Mouse (Mus musculus) heart, adult 18-20 months (tissue): ENCODE measurements around the gene Ebf1. TPM values are rescaled to one million over a fixed set of nuclear protein-coding genes. Genes with fewer than 3 reads are reported as not detected.
"Not testable (repeated sequence)": the region's sequence is repeated elsewhere in the genome, so short reads cannot be mapped to it uniquely, and the experiment has no call there.

ENCODE experiments used
- DNase-seq, 2 experiments: peaks; one replicate each; pipeline ENCODE4 v3.0.0; 2021 to 2022; ENCODE audit warnings: mixed read lengths in 1 of 2
- long read RNA-seq, 2 experiments: library from polyadenylated mRNA; stranded (forward); transcript quantifications; one replicate each; pipeline ENCODE4 v2.0.0; 2021
- total RNA-seq, 2 experiments: library from RNA; stranded (reverse); gene quantifications; 2 replicates each; pipeline ENCODE4 v1.2.3; 2021

Gene Ebf1
- total RNA-seq: 10 to 100 TPM in 1 of 2 experiments, 1 to 10 TPM in 1; 9.9 to 12.9 TPM
- long read RNA-seq, experiment 1, partial matches to known transcripts: 1 of 2 reads
- long read RNA-seq, experiment 1, other reads (novel, unspliced or antisense): 1 of 2 reads
- long read RNA-seq, experiment 2, partial matches to known transcripts: 0 of 8 reads
- long read RNA-seq, experiment 2, other reads (novel, unspliced or antisense): 8 of 8 reads

GRCm38 (mm10) chr11:44616788-44617712 lies at the start of gene Ebf1:
Gene Ebf1 (plus strand): TSS chr11:44617317.
- DNase-seq: peak; percentile 95 to 97

GRCm38 (mm10) chr11:44570336-44570735 lies 46.8 kb upstream of the Ebf1 start:
- not testable (repeated sequence) for DNase-seq

GRCm38 (mm10) chr11:44572781-44573180 lies 44.3 kb upstream of the Ebf1 start:
- no peak for DNase-seq

GRCm38 (mm10) chr11:44573396-44573795 lies 43.7 kb upstream of the Ebf1 start:
- no peak for DNase-seq

- no peak for DNase-seq
Measured at GRCm38 (mm10) chr11:44574391-44574790, 42.7 kb upstream of the Ebf1 start.

GRCm38 (mm10) chr11:44574820-44575219 lies 42.3 kb upstream of the Ebf1 start:
- peak in 1 of 2 experiments; percentile 36 for DNase-seq

GRCm38 (mm10) chr11:44577911-44578310 lies 39.2 kb upstream of the Ebf1 start:
- no peak for DNase-seq

GRCm38 (mm10) chr11:44581277-44581683 lies 35.8 kb upstream of the Ebf1 start:
- DNase-seq: peak; percentile 68 to 70

- peak; percentile 57 to 87 for DNase-seq
Measured at GRCm38 (mm10) chr11:44586047-44586696, 30.9 kb upstream of the Ebf1 start.

GRCm38 (mm10) chr11:44593016-44593415 lies 24.1 kb upstream of the Ebf1 start:
- DNase-seq: no peak

- DNase-seq: no peak
Measured at GRCm38 (mm10) chr11:44594768-44595167, 22.3 kb upstream of the Ebf1 start.

GRCm38 (mm10) chr11:44606881-44607280 lies 10.2 kb upstream of the Ebf1 start:
- DNase-seq: no peak

GRCm38 (mm10) chr11:44608646-44609045 lies 8.5 kb upstream of the Ebf1 start:
- DNase-seq: no peak

GRCm38 (mm10) chr11:44610971-44611781 lies 5.9 kb upstream of the Ebf1 start:
- DNase-seq: peak; percentile 88 to 94

- no peak for DNase-seq
Measured at GRCm38 (mm10) chr11:44612156-44612555, 5.0 kb upstream of the Ebf1 start.

- DNase-seq: peak; percentile 55 to 71
Measured at GRCm38 (mm10) chr11:44612681-44613410, 4.3 kb upstream of the Ebf1 start.

GRCm38 (mm10) chr11:44613411-44614180 lies 3.5 kb upstream of the Ebf1 start:
- peak in 1 of 2 experiments; percentile 35 for DNase-seq

- peak in 1 of 2 experiments; percentile 19 for DNase-seq
Measured at GRCm38 (mm10) chr11:44616078-44616787, 884 bp upstream of the Ebf1 start.

GRCm38 (mm10) chr11:44617734-44618586 lies 843 bp downstream of the Ebf1 start:
- peak; percentile 65 to 72 for DNase-seq
